Mouse (Mus musculus) bone marrow, adult 2 months (tissue): ENCODE data around the gene Rnasel.

Experiments used
- CTCF ChIP-seq: fragments of 200-500 bp; IDR thresholded peaks from 2 replicates; pipeline ENCODE4 v1.5.1; 2011; ENCODE audit warnings: low read length, control low read depth; ENCODE audit not compliant: control insufficient read depth, insufficient read depth
- POLR2A ChIP-seq: fragments of 200-500 bp; IDR thresholded peaks from 2 replicates; pipeline ENCODE4 v1.6.1; 2011; ENCODE audit warnings: low read depth, mild to moderate bottlenecking, control low read depth, low read length, borderline replicate concordance; ENCODE audit not compliant: control insufficient read depth

DNA sequence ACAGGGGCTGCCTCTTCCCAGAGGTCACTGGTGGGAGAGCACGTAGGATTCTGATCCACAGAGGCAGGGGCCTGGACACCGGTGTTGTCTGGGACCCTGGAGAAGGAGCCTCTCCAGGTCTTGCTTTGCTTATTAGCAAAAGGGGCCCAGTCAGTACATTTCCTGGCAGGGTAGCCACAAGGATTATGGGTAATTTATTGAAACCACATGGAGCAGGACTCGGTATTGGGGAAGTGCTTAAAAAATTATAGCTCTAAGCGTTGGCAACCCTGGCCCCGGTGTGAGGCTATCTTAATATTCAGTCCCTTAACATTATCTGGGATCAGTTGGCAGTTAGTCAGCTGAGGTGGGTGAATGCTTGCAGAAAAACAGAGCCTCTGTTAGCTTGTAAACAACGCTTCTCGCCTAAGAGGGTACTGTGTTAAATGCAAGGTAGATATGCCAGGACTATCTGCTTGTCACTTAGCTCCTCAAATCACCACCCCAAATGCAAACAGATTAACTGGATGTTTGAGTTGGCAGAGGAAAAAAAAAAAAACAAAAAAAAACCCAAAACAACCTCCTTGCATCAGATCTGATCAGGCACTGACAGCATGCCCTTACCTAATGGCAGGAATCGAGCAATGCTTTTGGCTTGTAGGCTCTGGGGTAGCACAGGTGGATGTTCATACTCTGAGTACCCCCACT is 46.9 kb upstream of the Rnasel start:
- TF ChIP-seq CTCF (no peak), POLR2A (no peak)
